Mouse (Mus musculus) CH12.LX (cell line): ENCODE measurements around the gene Mybph. TPM values are rescaled to one million over a fixed set of nuclear protein-coding genes. Genes with fewer than 3 reads are reported as not detected.

Experiments
- DNase-seq: peaks from one replicate; pipeline ENCODE4 v3.0.0-alpha.2; 2013; ENCODE audit errors: extremely low read depth
- H3K27ac ChIP-seq: 2 replicates; pipeline ENCODE4 v1.5.1; 2012; ENCODE audit warnings: low read depth, mild to moderate bottlenecking, control low read depth, moderate library complexity; ENCODE audit not compliant: insufficient read depth
- H3K27me3 ChIP-seq: replicated peaks from 2 replicates; pipeline ENCODE3; 2012; ENCODE audit warnings: inconsistent platforms
- H3K36me3 ChIP-seq, 2 experiments: replicated peaks in 1 of 2; 2 replicates each; pipeline versions ENCODE3 to v1.6.1; 2012; ENCODE audit warnings: inconsistent platforms in 1 of 2, low read length in 1 of 2, mild to moderate bottlenecking in 1 of 2, mixed read lengths in 1 of 2, moderate library complexity in 1 of 2; ENCODE audit not compliant: control insufficient read depth in 1 of 2, insufficient read depth in 1 of 2
- H3K4me1 ChIP-seq, 2 experiments: 2 replicates each; pipeline ENCODE4 v1.6.1; 2012; ENCODE audit warnings: inconsistent platforms in 1 of 2, moderate library complexity in 1 of 2; ENCODE audit not compliant: insufficient read depth in 2 of 2, control insufficient read depth in 1 of 2
- H3K4me2 ChIP-seq: 2 replicates; pipeline ENCODE4 v1.6.1; 2012; ENCODE audit warnings: low read depth, mild to moderate bottlenecking, control low read depth; ENCODE audit not compliant: poor library complexity, insufficient read depth, severe bottlenecking
- H3K4me3 ChIP-seq, 3 experiments: fragments of 150-350 bp in 1 of 3; sonication (generic) in 1 of 3; replicated peaks in 1 of 3; 2 replicates each; pipeline versions ENCODE3 to v1.5.1; 2011 to 2012; ENCODE audit warnings: low read depth in 2 of 3, low read length in 2 of 3, mild to moderate bottlenecking in 2 of 3, moderate library complexity in 2 of 3, control low read depth in 1 of 3, improper control_type of control experiment in 1 of 3, inconsistent platforms in 1 of 3, mixed read lengths in 1 of 3; ENCODE audit not compliant: poor library complexity in 1 of 3
- H3K79me2 ChIP-seq: replicated peaks from 2 replicates; pipeline ENCODE4 v1.6.1; 2012; ENCODE audit warnings: mild to moderate bottlenecking, moderate library complexity; ENCODE audit not compliant: control insufficient read depth, poor library complexity, insufficient read depth, severe bottlenecking; ENCODE audit errors: extremely low read depth
- H3K9ac ChIP-seq: 2 replicates; pipeline ENCODE4 v1.6.1; 2012; ENCODE audit warnings: low read depth, mild to moderate bottlenecking, control low read depth, moderate library complexity; ENCODE audit not compliant: insufficient read depth
- H3K9me3 ChIP-seq: replicated peaks from 2 replicates; pipeline ENCODE3; 2012; ENCODE audit warnings: low read length, inconsistent platforms, mixed read lengths
- BHLHE40 ChIP-seq: IDR thresholded peaks from 2 replicates; pipeline ENCODE4 v1.6.1; 2011; ENCODE audit warnings: mild to moderate bottlenecking, low read depth, low read length, improper control_type of control experiment
- CTCF ChIP-seq, 2 experiments: IDR thresholded peaks in 1 of 2; conservative IDR thresholded peaks in 1 of 2; 2 replicates each; pipeline ENCODE4 v1.5.1; 2011 to 2012; ENCODE audit warnings: low read depth in 2 of 2, low read length in 2 of 2, improper control_type of control experiment in 1 of 2, inconsistent platforms in 1 of 2, mild to moderate bottlenecking in 1 of 2, moderate library complexity in 1 of 2
- E2F4 ChIP-seq: IDR thresholded peaks from 2 replicates; pipeline ENCODE4 v1.6.1; 2011; ENCODE audit warnings: low read depth, low read length, improper control_type of control experiment; ENCODE audit not compliant: insufficient replicate concordance
- IRF4 ChIP-seq: IDR thresholded peaks from 2 replicates; pipeline ENCODE4 v1.6.1; 2014; ENCODE audit warnings: low read depth, mild to moderate bottlenecking, inconsistent platforms, low read length, improper control_type of control experiment
- JUND ChIP-seq: conservative IDR thresholded peaks from 2 replicates; pipeline ENCODE4 v1.6.1; 2011; ENCODE audit warnings: low read depth, low read length, improper control_type of control experiment
- MAFK ChIP-seq: IDR thresholded peaks from 2 replicates; pipeline ENCODE4 v1.6.1; 2011; ENCODE audit warnings: low read length, improper control_type of control experiment; ENCODE audit not compliant: insufficient replicate concordance
- MEF2A ChIP-seq: IDR thresholded peaks from 2 replicates; pipeline ENCODE4 v1.6.1; 2014; ENCODE audit warnings: low read depth, mild to moderate bottlenecking, inconsistent platforms, low read length, improper control_type of control experiment, borderline replicate concordance
- MXI1 ChIP-seq: IDR thresholded peaks from 2 replicates; pipeline ENCODE4 v1.6.1; 2011; ENCODE audit warnings: mild to moderate bottlenecking, low read depth, low read length, improper control_type of control experiment
- PAX5 ChIP-seq: IDR thresholded peaks from 2 replicates; pipeline ENCODE4 v1.6.1; 2012; ENCODE audit warnings: low read length, inconsistent platforms, mixed read lengths
- POLR2A ChIP-seq: IDR thresholded peaks from 2 replicates; pipeline ENCODE4 v1.6.1; 2011; ENCODE audit warnings: low read depth, mild to moderate bottlenecking, improper control_type of control experiment, low read length
- POLR2AphosphoS2 ChIP-seq: IDR thresholded peaks from 2 replicates; pipeline ENCODE4 v1.6.1; 2011; ENCODE audit warnings: low read depth, low read length, improper control_type of control experiment
- RAD21 ChIP-seq: IDR thresholded peaks from 2 replicates; pipeline ENCODE4 v1.6.1; 2011; ENCODE audit warnings: low read depth, mild to moderate bottlenecking, low read length, improper control_type of control experiment, moderate library complexity
- SMC3 ChIP-seq: IDR thresholded peaks from 2 replicates; pipeline ENCODE4 v1.6.1; 2011; ENCODE audit warnings: low read depth, low read length, improper control_type of control experiment
- UBTF ChIP-seq: IDR thresholded peaks from 2 replicates; pipeline ENCODE4 v1.6.1; 2012; ENCODE audit warnings: low read depth, mild to moderate bottlenecking, inconsistent platforms, low read length, improper control_type of control experiment, moderate library complexity
- USF2 ChIP-seq: conservative IDR thresholded peaks from 2 replicates; pipeline ENCODE4 v1.6.1; 2011; ENCODE audit warnings: low read depth, low read length, improper control_type of control experiment
- ZC3H11A ChIP-seq: IDR thresholded peaks from 2 replicates; pipeline ENCODE4 v1.6.1; 2012; ENCODE audit warnings: low read depth, mild to moderate bottlenecking, inconsistent platforms, low read length, improper control_type of control experiment
- ZKSCAN1 ChIP-seq: IDR thresholded peaks from 2 replicates; pipeline ENCODE4 v1.6.1; 2012; ENCODE audit warnings: low read depth, inconsistent platforms, low read length, improper control_type of control experiment, borderline replicate concordance
- dilution Hi-C: fragments of 300-500 bp; cut with MboI; formaldehyde crosslinking; loops from 2 replicates; pipeline ENCODE4 v1.14.3; 2020; ENCODE audit warnings: low sequenced_read_pairs; ENCODE audit not compliant: extremely low pct_unique_long_range_greater_than_20kb, extremely low pct_ligation_motif_present
- in situ Hi-C: fragments of 300-500 bp; cut with MboI; formaldehyde crosslinking; loops from 3 replicates; pipeline ENCODE4 v1.14.3; 2019; ENCODE audit warnings: low sequenced_read_pairs, low pct_ligation_motif_present, low pct_unique_long_range_greater_than_20kb, mixed read lengths
- polyA plus RNA-seq: library from polyadenylated mRNA; unstranded; fragments of >175 nt; gene quantifications from 2 replicates; pipeline ENCODE4 v1.2.1, GENCODE M21; 2012; ENCODE audit warnings: low read depth; ENCODE audit not compliant: insufficient read length
- total RNA-seq, 2 experiments: library from RNA; depleted of rRNA; stranded (reverse); fragments of 300-350 nt in 1 of 2; fragments of >200 nt in 1 of 2; gene quantifications; 2 replicates each; pipeline ENCODE4 v1.2.3; 2012 to 2014

Gene Mybph
- total and polyA plus RNA-seq, 3 experiments = 0.25 to 3.0 (median 0.51) TPM

- Histone ChIP-seq H3K9me3 (peaks cover 9% of the 10 kb centered on the region), H3K36me3 (no peaks in the 10 kb centered on the region), H3K79me2 (no peaks in the 10 kb centered on the region), H3K9ac (no peak overlapping the region), H3K4me3 (no peak overlapping the region), H3K4me2 (no peak overlapping the region), H3K4me1 (peaks cover 4 to 44% of the 10 kb centered on the region in 2 experiments), H3K27me3 (no peaks in the 10 kb centered on the region), H3K27ac (no peak overlapping the region)
- DNase-seq = no peak
- dilution Hi-C loops = no loop called here
- no peak for TF ChIP-seq E2F4
- TF ChIP-seq MXI1 = no peak
- TF ChIP-seq UBTF = no peak
- no peak for TF ChIP-seq POLR2A
- TF ChIP-seq USF2 = no peak
- no peak for TF ChIP-seq MAFK
- TF ChIP-seq PAX5 = no peak
- no peak for TF ChIP-seq MEF2A
- no peak for TF ChIP-seq RAD21
- in situ Hi-C loops = no loop called here
These were observed 12.8 kb downstream of the Mybph start for GRCm38 (mm10) chr1:134206085-134206484.

- H3K4me3 ChIP-seq = no peak overlapping the region
- no peaks in the 10 kb centered on the region for H3K36me3 ChIP-seq
- TF ChIP-seq JUND = no peak
- no peak for TF ChIP-seq POLR2AphosphoS2
- TF ChIP-seq E2F4 = no peak
- no peak for TF ChIP-seq CTCF (conservative IDR thresholded peaks at IDR 0.05 in 1 of 2, IDR thresholded peaks at IDR 0.05 in 1 of 2; ENCODE audit: low read depth in 2 of 2, low read length in 2 of 2)
- no peak for TF ChIP-seq MAFK
- no peak for TF ChIP-seq BHLHE40
- no peak for TF ChIP-seq SMC3
- TF ChIP-seq IRF4 = no peak
- TF ChIP-seq ZC3H11A = no peak
- TF ChIP-seq ZKSCAN1 = no peak
- H3K9ac ChIP-seq = no peak overlapping the region
- H3K4me2 ChIP-seq = no peak overlapping the region
- no peaks in the 10 kb centered on the region for H3K79me2 ChIP-seq
- DNase-seq = no peak
- peaks cover 9% of the 10 kb centered on the region for H3K9me3 ChIP-seq
- in situ Hi-C loops = no loop called here
- no peaks in the 10 kb centered on the region for H3K27me3 ChIP-seq
- dilution Hi-C loops = no loop called here
- peaks cover 0 to 17% of the 10 kb centered on the region in 2 experiments; a peak in 2 of 4 replicates for H3K4me1 ChIP-seq
- no peak overlapping the region for H3K27ac ChIP-seq
These were observed 17.0 kb downstream of the Mybph start for GRCm38 (mm10) chr1:134210179-134210755.
